Mouse (Mus musculus): ENCODE results near the gene Sorbs1.

Sorbs1 gene

GRCm38 (mm10) chr19:40436465-40437200 lies 76.9 kb downstream of the Sorbs1 start:
- DNase-seq (ENCODE audit: low spot score in 2 of 2): no peak

- no peak for DNase-seq (ENCODE audit: low spot score in 2 of 2)
These were observed 77.8 kb downstream of the Sorbs1 start for GRCm38 (mm10) chr19:40435797-40436196.

- DNase-seq (ENCODE audit: low spot score in 2 of 2): no peak
These were observed 78.5 kb downstream of the Sorbs1 start for GRCm38 (mm10) chr19:40435045-40435444.

- no peak for DNase-seq (ENCODE audit: low spot score in 2 of 2)
These were observed 79.3 kb downstream of the Sorbs1 start for GRCm38 (mm10) chr19:40434042-40434869.

GRCm38 (mm10) chr19:40433316-40433912 lies 80.2 kb downstream of the Sorbs1 start:
- no peak for DNase-seq (ENCODE audit: low spot score in 2 of 2)

GRCm38 (mm10) chr19:40431969-40432368 lies 81.6 kb downstream of the Sorbs1 start:
- no peak for DNase-seq (ENCODE audit: low spot score in 2 of 2)

GRCm38 (mm10) chr19:40429572-40429971 lies 84.0 kb downstream of the Sorbs1 start:
- no peak for DNase-seq (ENCODE audit: low spot score in 2 of 2)

GRCm38 (mm10) chr19:40429169-40429568 lies 84.4 kb downstream of the Sorbs1 start:
- DNase-seq (ENCODE audit: low spot score in 2 of 2): no peak

- DNase-seq (ENCODE audit: low spot score in 2 of 2): no peak
These were observed 87.2 kb downstream of the Sorbs1 start for GRCm38 (mm10) chr19:40426103-40426960.

GRCm38 (mm10) chr19:40425326-40425725 lies 88.3 kb downstream of the Sorbs1 start:
- DNase-seq (ENCODE audit: low spot score in 2 of 2): no peak

GRCm38 (mm10) chr19:40421037-40421436 lies 92.5 kb downstream of the Sorbs1 start:
- no peak for DNase-seq (ENCODE audit: low spot score in 2 of 2)

- no peak for DNase-seq (ENCODE audit: low spot score in 2 of 2)
These were observed 94.3 kb downstream of the Sorbs1 start for GRCm38 (mm10) chr19:40419315-40419714.

GRCm38 (mm10) chr19:40417155-40417821 lies 96.3 kb downstream of the Sorbs1 start:
- DNase-seq (ENCODE audit: low spot score in 2 of 2): no peak

GRCm38 (mm10) chr19:40415725-40416124 lies 97.9 kb downstream of the Sorbs1 start:
- DNase-seq (ENCODE audit: low spot score in 2 of 2): no peak

- no peak for DNase-seq (ENCODE audit: low spot score in 2 of 2)
These were observed 98.6 kb downstream of the Sorbs1 start for GRCm38 (mm10) chr19:40414798-40415475.

- DNase-seq (ENCODE audit: low spot score in 2 of 2): no peak
These were observed 99.2 kb downstream of the Sorbs1 start for GRCm38 (mm10) chr19:40414386-40414785.

- DNase-seq (ENCODE audit: low spot score in 2 of 2): no peak
These were observed 102.2 kb downstream of the Sorbs1 start for GRCm38 (mm10) chr19:40411379-40411813.

GRCm38 (mm10) chr19:40410511-40410910 lies 103.1 kb downstream of the Sorbs1 start:
- no peak for DNase-seq (ENCODE audit: low spot score in 2 of 2)

- no peak for DNase-seq (ENCODE audit: low spot score in 2 of 2)
These were observed 103.5 kb downstream of the Sorbs1 start for GRCm38 (mm10) chr19:40410109-40410508.

GRCm38 (mm10) chr19:40409500-40410035 lies 104.0 kb downstream of the Sorbs1 start:
- no peak for DNase-seq (ENCODE audit: low spot score in 2 of 2)

Data from spleen, postnatal 14 days (tissue).